25 mouse cellular contexts compared by ENCODE assay signal in the genomic region with DNA sequence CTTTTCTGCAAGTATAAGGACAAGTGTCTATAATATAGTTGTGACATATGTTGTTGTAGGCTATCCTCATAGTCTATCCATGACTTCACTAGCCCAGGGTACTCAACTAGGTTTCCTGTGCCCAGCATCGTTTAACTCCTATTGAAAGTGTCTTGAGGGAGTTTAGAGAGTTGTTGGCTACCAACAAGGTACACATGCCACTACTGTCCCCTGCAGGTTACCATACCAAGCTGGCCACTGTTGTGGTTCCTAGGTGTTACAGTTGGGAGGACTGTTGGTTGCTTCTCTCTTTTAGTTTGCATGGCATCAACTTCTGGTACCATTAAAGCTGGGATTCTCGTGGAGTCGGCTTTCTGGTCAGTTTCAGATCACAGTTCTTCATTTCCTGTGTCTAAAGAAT.
"Had no signal": no experiment of that assay in that cellular context is flagged by ENCODE, and none has a peak within 500 bp of the region (broad histone marks: within the 10 kb centered on the region; RNA-seq: fewer than 3 reads in every experiment).

No protein-coding gene starts in this region.

- H3K4me1 ChIP-seq: embryonic facial prominence, embryonic 10.5 days; embryonic facial prominence, embryonic 12.5 days; embryonic facial prominence, embryonic 13.5 days; embryonic facial prominence, embryonic 15.5 days; forebrain, embryonic 10.5 days; forebrain, embryonic 12.5 days; forebrain, embryonic 13.5 days; forebrain, embryonic 15.5 days had no signal

- DNase-seq: cerebellum, adult 9-10 months; cerebellum, adult 9-11 months; cerebellum, postnatal 10 days; cerebellum, postnatal 14 days; cerebellum, postnatal 25 days; cerebellum, postnatal 36 days; embryo, embryonic 11 days; forebrain, postnatal 0 days; gastrocnemius, adult 2 months; gastrocnemius, postnatal 10 days; gastrocnemius, postnatal 14 days; gastrocnemius, postnatal 25 days; gastrocnemius, postnatal 36 days; heart, adult 11 months; heart, adult 18-20 months; heart, adult 2 months had no signal

- H3K4me3 ChIP-seq: embryonic facial prominence, embryonic 10.5 days; embryonic facial prominence, embryonic 12.5 days; embryonic facial prominence, embryonic 13.5 days; embryonic facial prominence, embryonic 15.5 days; erythroblast, embryonic 14.5 days; forebrain, embryonic 10.5 days; forebrain, embryonic 12.5 days; forebrain, embryonic 13.5 days; forebrain, embryonic 15.5 days; gastrocnemius, adult 2 months; heart, adult 2 months had no signal

- H3K27ac ChIP-seq: embryonic facial prominence, embryonic 10.5 days; embryonic facial prominence, embryonic 12.5 days; embryonic facial prominence, embryonic 13.5 days; embryonic facial prominence, embryonic 15.5 days; forebrain, embryonic 10.5 days; forebrain, embryonic 12.5 days; forebrain, embryonic 13.5 days; forebrain, embryonic 15.5 days; gastrocnemius, adult 2 months; heart, adult 2 months had no signal

- H3K27me3 ChIP-seq: embryonic facial prominence, embryonic 12.5 days; embryonic facial prominence, embryonic 13.5 days; embryonic facial prominence, embryonic 15.5 days; forebrain, embryonic 12.5 days; forebrain, embryonic 13.5 days; forebrain, embryonic 15.5 days had no signal

- H3K9me3 ChIP-seq: embryonic facial prominence, embryonic 10.5 days; embryonic facial prominence, embryonic 12.5 days; embryonic facial prominence, embryonic 13.5 days; embryonic facial prominence, embryonic 15.5 days; forebrain, embryonic 10.5 days; forebrain, embryonic 12.5 days; forebrain, embryonic 13.5 days; forebrain, embryonic 15.5 days had no signal

- H3K36me3 ChIP-seq: embryonic facial prominence, embryonic 10.5 days; embryonic facial prominence, embryonic 12.5 days; embryonic facial prominence, embryonic 13.5 days; embryonic facial prominence, embryonic 15.5 days; forebrain, embryonic 10.5 days; forebrain, embryonic 12.5 days; forebrain, embryonic 15.5 days had no signal

- H3K9ac ChIP-seq: embryonic facial prominence, embryonic 12.5 days; embryonic facial prominence, embryonic 13.5 days; embryonic facial prominence, embryonic 15.5 days; forebrain, embryonic 12.5 days; forebrain, embryonic 13.5 days; forebrain, embryonic 15.5 days; forebrain, postnatal 0 days had no signal

- H3K4me2 ChIP-seq: embryonic facial prominence, embryonic 12.5 days; embryonic facial prominence, embryonic 13.5 days; embryonic facial prominence, embryonic 15.5 days; forebrain, embryonic 12.5 days; forebrain, embryonic 13.5 days; forebrain, embryonic 15.5 days had no signal
